Mouse (Mus musculus): ENCODE results near the gene Il3.

DNA sequence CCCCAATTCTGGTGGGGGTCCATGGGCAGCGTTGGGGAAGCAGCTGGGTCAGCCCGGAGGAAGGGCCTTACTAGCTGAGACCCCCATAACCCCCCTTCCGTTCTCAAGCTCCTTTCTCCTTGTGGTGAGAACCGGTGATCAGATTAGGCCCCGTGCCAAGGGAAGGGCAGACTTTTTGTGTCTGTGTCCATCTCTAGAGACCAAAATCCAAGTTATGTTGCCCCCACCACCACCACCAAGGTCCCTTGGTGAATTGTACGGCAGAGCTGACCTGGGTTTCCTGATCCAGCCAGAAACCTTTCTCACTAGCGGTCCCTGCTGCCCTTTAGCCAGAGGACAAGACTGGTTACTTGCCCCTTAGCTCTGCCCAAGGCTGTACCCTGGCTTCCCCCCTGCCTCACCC, 37.4 kb upstream of the Il3 start:
- TF ChIP-seq CTCF (IDR thresholded peaks at IDR 0.05; ENCODE audit: borderline replicate concordance, insufficient read depth, low read depth, low read length) (peak; percentile 28; the same call in 1 of the 2 replicates), POLR2A (IDR thresholded peaks at IDR 0.05; ENCODE audit: borderline replicate concordance, insufficient read depth, low read length) (no peak)

Measured in cerebellum, adult 2 months (tissue).